Mouse (Mus musculus) thymus, adult 2 months (tissue): Measurements from ENCODE around the gene Pirt.

Experiments used
- CTCF ChIP-seq: fragments of 200-500 bp; IDR thresholded peaks from 2 replicates; pipeline ENCODE4 v1.5.1; 2012; ENCODE audit warnings: mild to moderate bottlenecking, control low read depth, low read length, moderate library complexity, borderline replicate concordance; ENCODE audit not compliant: control insufficient read depth, poor library complexity, insufficient read depth; ENCODE audit errors: extremely low read depth
- POLR2A ChIP-seq: fragments of 200-500 bp; IDR thresholded peaks from 2 replicates; pipeline ENCODE4 v1.6.1; 2012; ENCODE audit warnings: mild to moderate bottlenecking, low read length, control low read depth, moderate library complexity; ENCODE audit not compliant: control insufficient read depth, poor library complexity, insufficient read depth; ENCODE audit errors: extremely low read depth

- TF ChIP-seq POLR2A = no peak
- no peak for TF ChIP-seq CTCF
Observed at GRCm38 (mm10) chr11:66911811-66912210, at the start of gene Pirt.
